Mouse (Mus musculus): ENCODE measurements around the gene Chst15.

The Chst15 gene

GRCm38 (mm10) chr7:132299661-132300210, 17.3 kb downstream of the Chst15 start:
- DNase-seq, result no peak

GRCm38 (mm10) chr7:132298412-132298990, 18.5 kb downstream of the Chst15 start:
- no peak for DNase-seq

- DNase-seq, result no peak
These were observed 20.2 kb downstream of the Chst15 start for GRCm38 (mm10) chr7:132296661-132297443.

GRCm38 (mm10) chr7:132296132-132296531, 20.9 kb downstream of the Chst15 start:
- DNase-seq, result no peak

- DNase-seq, result no peak
These were observed 29.7 kb downstream of the Chst15 start for GRCm38 (mm10) chr7:132287340-132287664.

- DNase-seq, result no peak
These were observed 30.2 kb downstream of the Chst15 start for GRCm38 (mm10) chr7:132286630-132287339.

GRCm38 (mm10) chr7:132284795-132285194, 32.2 kb downstream of the Chst15 start:
- DNase-seq, result no peak

- no peak for DNase-seq
These were observed 32.8 kb downstream of the Chst15 start for GRCm38 (mm10) chr7:132284048-132284737.

GRCm38 (mm10) chr7:132282576-132282975, 34.5 kb downstream of the Chst15 start:
- DNase-seq, result no peak

GRCm38 (mm10) chr7:132282161-132282560, 34.9 kb downstream of the Chst15 start:
- DNase-seq, result no peak

- DNase-seq, result no peak
These were observed 35.3 kb downstream of the Chst15 start for GRCm38 (mm10) chr7:132281753-132282152.

- DNase-seq, result no peak
These were observed 38.4 kb downstream of the Chst15 start for GRCm38 (mm10) chr7:132278658-132279057.

GRCm38 (mm10) chr7:132276287-132276686, 40.7 kb downstream of the Chst15 start:
- no peak for DNase-seq

GRCm38 (mm10) chr7:132273741-132274513, 43.1 kb downstream of the Chst15 start:
- no peak for DNase-seq

- DNase-seq, result no peak
These were observed 44.0 kb downstream of the Chst15 start for GRCm38 (mm10) chr7:132272984-132273383.

GRCm38 (mm10) chr7:132270364-132270763, 46.7 kb downstream of the Chst15 start:
- no peak for DNase-seq

- DNase-seq, result no peak
These were observed 47.4 kb downstream of the Chst15 start for GRCm38 (mm10) chr7:132269661-132270060.

- no peak for DNase-seq
These were observed 49.1 kb downstream of the Chst15 start for GRCm38 (mm10) chr7:132267721-132268498.

GRCm38 (mm10) chr7:132264763-132265162, 52.3 kb downstream of the Chst15 start:
- DNase-seq, result no peak

- no peak for DNase-seq
These were observed 53.8 kb downstream of the Chst15 start for GRCm38 (mm10) chr7:132263186-132263585.

- DNase-seq, result no peak
These were observed 54.3 kb downstream of the Chst15 start for GRCm38 (mm10) chr7:132262696-132263095.
